Mouse (Mus musculus) hindbrain, embryonic 15.5 days (tissue): ENCODE measurements around the gene Cyld. TPM values are rescaled to one million over a fixed set of nuclear protein-coding genes. Genes with fewer than 3 reads are reported as not detected.
"Not testable (repeated sequence)": the region's sequence is repeated elsewhere in the genome, so short reads cannot be mapped to it uniquely, and the experiment has no call there.

Source experiments
- ATAC-seq: fragments of 200-750 bp; cut with Nextera tagmentation; 2 replicates; pipeline ENCODE4 v1.8.0; 2017; ENCODE audit warnings: low read depth, moderate number of reproducible peaks, moderate TSS enrichment; ENCODE audit not compliant: low FRiP score
- H3K27ac ChIP-seq: fragments of 300-500 bp; sonication (generic); replicated peaks from 2 replicates; pipeline ENCODE4 v1.5.1; 2015; ENCODE audit warnings: mild to moderate bottlenecking, inconsistent platforms
- H3K27me3 ChIP-seq: fragments of 300-500 bp; sonication (generic); 2 replicates; pipeline ENCODE4 v1.6.1; 2015; ENCODE audit warnings: control low read depth, inconsistent platforms
- H3K36me3 ChIP-seq: fragments of 300-500 bp; sonication (generic); 2 replicates; pipeline ENCODE4 v1.6.1; 2015; ENCODE audit warnings: control low read depth, inconsistent platforms
- H3K4me1 ChIP-seq: fragments of 300-500 bp; sonication (generic); replicated peaks from 2 replicates; pipeline ENCODE4 v1.6.1; 2015; ENCODE audit warnings: control low read depth, inconsistent platforms
- H3K4me2 ChIP-seq: fragments of 300-500 bp; sonication (generic); 2 replicates; pipeline ENCODE4 v1.6.1; 2015; ENCODE audit warnings: moderate library complexity, mild to moderate bottlenecking, inconsistent platforms
- H3K4me3 ChIP-seq: fragments of 300-500 bp; sonication (generic); 2 replicates; pipeline ENCODE4 v1.5.1; 2015; ENCODE audit warnings: mild to moderate bottlenecking, inconsistent platforms
- H3K9ac ChIP-seq: fragments of 300-500 bp; sonication (generic); 2 replicates; pipeline ENCODE4 v1.6.1; 2015; ENCODE audit warnings: inconsistent platforms
- H3K9me3 ChIP-seq: fragments of 300-500 bp; sonication (generic); 2 replicates; pipeline ENCODE4 v1.6.1; 2016; ENCODE audit warnings: control low read depth, inconsistent platforms
- WGBS: fragments of 180-500 bp; shearing (Covaris S2); methylation state at CpG from one replicate; pipeline ENCODE4 v1.1.7; 2015; 5-methylcytosine and 5-hydroxymethylcytosine counted together
- polyA plus RNA-seq: library from polyadenylated mRNA; unstranded; fragments of >200 nt; fragmentation: Nextera tagmentation; extraction: Ambion mirVana; gene quantifications from 2 replicates; pipeline ENCODE4 v1.2.1, GENCODE M21; 2015

Gene Cyld
- polyA plus RNA-seq, 1 experiment from 2014 or later = 12.3 TPM

GRCm38 (mm10) chr8:88771241-88771640, 74.4 kb downstream of the Cyld start:
- no peak for ATAC-seq
- 91% methylated on average over 7 of the region's 7 CpGs for WGBS

DNA sequence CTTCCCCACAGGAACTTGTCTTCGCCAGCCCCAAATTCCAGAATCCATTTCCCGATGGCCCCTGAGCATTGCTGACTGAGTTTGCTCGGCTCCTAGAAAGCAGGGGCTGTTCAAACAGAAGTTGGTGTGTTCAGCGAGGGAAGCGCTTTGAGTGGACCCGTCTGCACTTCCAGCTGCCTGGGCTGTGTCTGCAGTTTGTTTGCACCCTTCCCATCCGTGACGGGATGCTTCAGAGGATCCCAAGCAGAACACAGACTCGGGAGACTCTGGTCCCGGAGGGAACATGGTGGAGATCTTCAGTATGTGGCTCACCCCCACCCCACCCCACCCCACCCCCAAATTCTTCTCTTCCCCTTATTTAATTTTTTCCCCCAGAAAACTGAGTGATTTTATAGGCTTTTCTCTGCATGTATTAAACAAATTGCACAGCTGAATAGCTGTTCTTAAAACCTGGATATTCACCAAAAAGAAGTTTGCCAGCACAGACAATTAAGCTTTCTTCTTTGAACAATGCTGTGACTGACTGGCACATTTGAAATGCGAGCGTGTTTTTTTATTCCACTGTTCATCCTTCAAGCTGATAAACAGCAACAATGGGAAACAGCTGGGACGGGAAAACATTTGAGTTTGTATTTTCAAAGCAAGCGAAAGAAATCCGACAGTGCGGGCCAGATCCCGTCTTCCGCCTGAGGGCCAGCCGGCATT, 77.9 kb downstream of the Cyld start:
- H3K4me1 ChIP-seq = peaks cover 19% of the 10 kb centered on the region
- no peak overlapping the region for H3K4me3 ChIP-seq
- peak overlapping the region; percentile 16 for H3K4me2 ChIP-seq
- peaks cover 3% of the 10 kb centered on the region; the same call in 1 of the 2 replicates for H3K9me3 ChIP-seq
- no peaks in the 10 kb centered on the region for H3K36me3 ChIP-seq
- H3K27ac ChIP-seq = no peak overlapping the region
- H3K9ac ChIP-seq = no peak overlapping the region
- no peak for ATAC-seq
- WGBS = 27% methylated on average over 19 of the region's 19 CpGs
- no peaks in the 10 kb centered on the region for H3K27me3 ChIP-seq

More at GRCm38 (mm10) chr8:88771241-88771640, 74.4 kb downstream of the Cyld start:
- H3K9ac ChIP-seq = no peak overlapping the region
- H3K27ac ChIP-seq = no peak overlapping the region
- H3K4me3 ChIP-seq = no peak overlapping the region
- no peaks in the 10 kb centered on the region for H3K36me3 ChIP-seq
- H3K9me3 ChIP-seq = peaks cover 3% of the 10 kb centered on the region; the same call in 1 of the 2 replicates
- H3K4me2 ChIP-seq = no peak overlapping the region
- no peaks in the 10 kb centered on the region for H3K27me3 ChIP-seq
- peaks cover 19% of the 10 kb centered on the region for H3K4me1 ChIP-seq

DNA sequence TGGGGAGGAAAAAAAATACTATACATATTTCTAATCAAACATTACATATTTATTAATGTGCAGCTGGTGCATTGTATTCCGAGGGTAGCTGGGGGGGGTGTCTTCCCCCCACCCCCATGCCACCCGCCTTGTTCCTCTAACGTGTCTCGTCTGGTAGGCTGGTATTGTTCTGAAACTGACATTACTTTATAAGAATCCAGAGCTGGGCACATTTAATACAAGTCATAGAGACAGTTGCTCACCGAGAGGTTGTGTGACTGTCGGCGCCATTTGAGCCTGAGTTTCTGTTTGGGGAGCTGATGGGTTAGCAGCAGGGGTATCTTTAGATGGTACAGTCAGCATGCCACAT, 78.4 kb downstream of the Cyld start:
- Histone ChIP-seq H3K36me3 (no peaks in the 10 kb centered on the region), H3K9ac (no peak overlapping the region), H3K27me3 (no peaks in the 10 kb centered on the region), H3K4me3 (no peak overlapping the region), H3K9me3 (no peaks in the 10 kb centered on the region), H3K4me1 (peaks cover 19% of the 10 kb centered on the region), H3K27ac (no peak overlapping the region), H3K4me2 (peak overlapping the region; percentile 16)
- 37% methylated on average over 7 of the region's 7 CpGs for WGBS
- ATAC-seq = 0 out of 2 replicates have a peak, but pooled peaks have one; percentile 19

GRCm38 (mm10) chr8:88780142-88780541, 83.3 kb downstream of the Cyld start:
- H3K4me3 ChIP-seq = no peak overlapping the region
- no peaks in the 10 kb centered on the region for H3K27me3 ChIP-seq
- no peak overlapping the region for H3K27ac ChIP-seq
- H3K4me1 ChIP-seq = peaks cover 6% of the 10 kb centered on the region; the same call in 1 of the 2 replicates
- ATAC-seq = no peak
- H3K36me3 ChIP-seq = no peaks in the 10 kb centered on the region
- H3K9ac ChIP-seq = no peak overlapping the region
- no peak overlapping the region for H3K4me2 ChIP-seq
- no peaks in the 10 kb centered on the region for H3K9me3 ChIP-seq
- WGBS = 79% methylated on average over 3 of the region's 3 CpGs

DNA sequence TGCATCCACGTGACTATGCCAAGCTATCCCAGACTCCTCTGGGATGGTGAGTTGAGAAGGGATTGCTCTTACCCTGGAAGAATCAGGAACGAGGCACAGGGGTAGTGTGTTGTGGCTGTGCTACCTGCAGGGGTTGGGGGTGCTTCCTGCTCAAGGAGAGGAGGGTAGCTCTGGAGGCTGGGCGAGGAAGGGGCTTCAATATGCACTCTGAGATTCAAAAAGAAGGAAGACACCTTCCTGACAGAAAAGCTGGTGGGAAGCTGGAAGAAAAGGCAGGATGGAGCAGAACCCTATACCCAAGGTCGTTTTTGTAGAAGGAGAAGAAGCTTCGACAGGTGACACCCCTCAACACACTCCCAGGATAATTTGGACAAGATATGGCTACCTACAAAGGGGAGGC, 84.5 kb downstream of the Cyld start:
- Histone ChIP-seq H3K9me3 (no peaks in the 10 kb centered on the region), H3K4me1 (no peaks in the 10 kb centered on the region), H3K36me3 (no peaks in the 10 kb centered on the region), H3K27me3 (no peaks in the 10 kb centered on the region), H3K9ac (no peak overlapping the region), H3K27ac (no peak overlapping the region), H3K4me3 (no peak overlapping the region), H3K4me2 (no peak overlapping the region)
- 90% methylated on average over 5 of the region's 5 CpGs for WGBS
- ATAC-seq = no peak

DNA sequence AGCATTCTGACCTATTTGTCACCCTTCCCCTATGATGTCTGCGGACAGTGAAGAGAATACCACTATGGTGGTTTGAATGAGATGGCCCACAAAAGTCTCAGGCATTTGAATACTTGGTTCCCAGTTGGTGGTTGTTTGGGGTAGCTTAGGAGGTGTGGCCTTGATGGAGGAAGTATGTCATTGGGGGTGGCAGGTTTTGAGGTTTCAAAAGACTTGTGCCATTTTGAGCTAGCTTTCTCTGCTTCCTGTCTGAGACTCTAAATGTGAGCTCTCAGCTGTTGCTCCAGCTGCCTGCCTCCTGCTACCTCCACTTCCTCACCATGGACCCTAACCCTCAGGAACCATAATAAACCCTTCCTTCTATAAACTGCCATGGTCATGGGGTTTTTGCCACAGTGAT, 86.9 kb downstream of the Cyld start:
- WGBS = 67% methylated on average over 1 of the region's 1 CpGs
- no peak for ATAC-seq
- Histone ChIP-seq H3K27me3 (no peaks in the 10 kb centered on the region), H3K9me3 (no peaks in the 10 kb centered on the region), H3K36me3 (no peaks in the 10 kb centered on the region), H3K4me3 (no peak overlapping the region), H3K4me1 (no peaks in the 10 kb centered on the region), H3K9ac (no peak overlapping the region), H3K4me2 (no peak overlapping the region), H3K27ac (no peak overlapping the region)

- WGBS = 83% methylated on average over 3 of the region's 3 CpGs
Measured at GRCm38 (mm10) chr8:88788335-88788734, 91.5 kb downstream of the Cyld start.

DNA sequence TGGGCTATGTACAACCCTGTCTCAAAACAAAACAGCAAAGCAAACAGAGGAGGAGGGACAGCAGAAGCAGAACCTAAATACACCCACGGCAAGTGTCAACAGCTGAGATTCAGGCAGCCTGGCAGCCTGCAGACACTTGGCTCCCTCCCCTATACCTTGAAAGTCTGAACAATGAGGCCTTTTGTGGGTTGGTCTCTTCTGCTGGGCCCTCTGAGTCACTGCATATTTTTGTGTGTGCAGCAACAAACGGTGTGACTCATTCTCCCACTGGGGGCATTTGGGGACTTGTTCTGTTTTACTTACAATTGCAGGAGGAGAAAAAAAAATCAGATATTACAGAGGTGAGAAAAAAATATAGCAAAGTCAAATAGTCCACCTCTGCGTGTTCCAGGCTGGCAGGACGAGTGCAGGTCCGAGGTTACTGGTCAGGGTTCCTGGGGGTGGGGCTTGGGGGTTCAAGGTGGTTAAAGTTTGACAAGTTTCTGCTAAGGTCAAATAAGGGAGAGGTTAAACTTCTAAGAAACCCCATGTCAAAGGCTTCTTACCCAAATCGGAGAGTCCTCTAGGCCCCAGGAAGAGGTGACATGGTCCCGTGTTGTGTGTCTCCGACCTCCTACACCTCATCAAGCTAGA, 96.0 kb downstream of the Cyld start:
- H3K4me1 ChIP-seq = peaks cover 16% of the 10 kb centered on the region
- H3K27ac ChIP-seq = no peak overlapping the region
- H3K4me2 ChIP-seq = no peak overlapping the region
- no peaks in the 10 kb centered on the region for H3K27me3 ChIP-seq
- H3K36me3 ChIP-seq = no peaks in the 10 kb centered on the region
- no peak for ATAC-seq
- H3K9ac ChIP-seq = no peak overlapping the region
- H3K9me3 ChIP-seq = no peaks in the 10 kb centered on the region
- H3K4me3 ChIP-seq = no peak overlapping the region
- 74% methylated on average over 8 of the region's 8 CpGs for WGBS

More at GRCm38 (mm10) chr8:88788335-88788734, 91.5 kb downstream of the Cyld start:
- H3K9me3 ChIP-seq, H3K4me2 ChIP-seq, H3K4me1 ChIP-seq, H3K4me3 ChIP-seq, H3K9ac ChIP-seq, H3K27me3 ChIP-seq, H3K27ac ChIP-seq, ATAC-seq, H3K36me3 ChIP-seq: not testable (repeated sequence)

- Histone ChIP-seq H3K9me3 (no peaks in the 10 kb centered on the region), H3K4me3 (no peak overlapping the region), H3K4me2 (peak overlapping the region; percentile 47), H3K27me3 (no peaks in the 10 kb centered on the region), H3K27ac (0 out of 2 replicates have a peak overlapping the region, but pooled peaks have one; percentile 27), H3K9ac (no peak overlapping the region), H3K4me1 (peaks cover 16% of the 10 kb centered on the region), H3K36me3 (no peaks in the 10 kb centered on the region)
- WGBS = 46% methylated on average over 9 of the region's 9 CpGs
- peak; percentile 56; the same call in 1 of the 2 replicates for ATAC-seq
Measured at GRCm38 (mm10) chr8:88793324-88793722, 96.5 kb downstream of the Cyld start.

- peak overlapping the region; percentile 47 for H3K4me2 ChIP-seq
- H3K4me3 ChIP-seq = no peak overlapping the region
- no peaks in the 10 kb centered on the region for H3K9me3 ChIP-seq
- H3K27me3 ChIP-seq = no peaks in the 10 kb centered on the region
- no peaks in the 10 kb centered on the region for H3K36me3 ChIP-seq
- no peak overlapping the region for H3K9ac ChIP-seq
- peak; percentile 81 for ATAC-seq
- H3K27ac ChIP-seq = peak overlapping the region; percentile 38
- peaks cover 16% of the 10 kb centered on the region for H3K4me1 ChIP-seq
- WGBS = 39% methylated on average over 24 of the region's 24 CpGs
Measured at GRCm38 (mm10) chr8:88793746-88794614, 97.2 kb downstream of the Cyld start.

- H3K4me2 ChIP-seq = no peak overlapping the region
- H3K27me3 ChIP-seq = no peaks in the 10 kb centered on the region
- no peak overlapping the region for H3K9ac ChIP-seq
- no peak overlapping the region; the same call in 1 of the 2 replicates for H3K27ac ChIP-seq
- 63% methylated on average over 7 of the region's 7 CpGs for WGBS
- no peaks in the 10 kb centered on the region for H3K36me3 ChIP-seq
- H3K4me1 ChIP-seq = peaks cover 16% of the 10 kb centered on the region
- no peaks in the 10 kb centered on the region for H3K9me3 ChIP-seq
- H3K4me3 ChIP-seq = no peak overlapping the region
- ATAC-seq = peak; percentile 33; the same call in 1 of the 2 replicates
Measured at GRCm38 (mm10) chr8:88794615-88794907, 97.7 kb downstream of the Cyld start.

GRCm38 (mm10) chr8:88795896-88796295, 99.1 kb downstream of the Cyld start:
- H3K9me3 ChIP-seq = no peaks in the 10 kb centered on the region
- no peaks in the 10 kb centered on the region for H3K27me3 ChIP-seq
- no peaks in the 10 kb centered on the region for H3K36me3 ChIP-seq
- peaks cover 16% of the 10 kb centered on the region for H3K4me1 ChIP-seq
- H3K4me3 ChIP-seq = no peak overlapping the region
- ATAC-seq = no peak
- H3K27ac ChIP-seq = no peak overlapping the region
- no peak overlapping the region for H3K9ac ChIP-seq
- 92% methylated on average over 5 of the region's 5 CpGs for WGBS
- no peak overlapping the region for H3K4me2 ChIP-seq
